Mouse (Mus musculus) adrenal gland, adult 8-10 months (tissue): ENCODE data around the gene Gm42372. TPM values are rescaled to one million over a fixed set of nuclear protein-coding genes. Genes with fewer than 3 reads are reported as not detected.

Experiments
- DNase-seq: peaks from one replicate; pipeline ENCODE4 v3.0.0; 2022
- total RNA-seq, 4 experiments: library from RNA; stranded (reverse); gene quantifications; 2 replicates each; pipeline ENCODE4 v1.2.4; 2022

The Gm42372 gene
- total RNA-seq, 4 experiments from 2014 or later: 2.3 to 3.1 (median 2.7) TPM

GRCm38 (mm10) chr7:17007300-17007699 is 24.4 kb downstream of the Gm42372 start:
- DNase-seq: no peak

DNA sequence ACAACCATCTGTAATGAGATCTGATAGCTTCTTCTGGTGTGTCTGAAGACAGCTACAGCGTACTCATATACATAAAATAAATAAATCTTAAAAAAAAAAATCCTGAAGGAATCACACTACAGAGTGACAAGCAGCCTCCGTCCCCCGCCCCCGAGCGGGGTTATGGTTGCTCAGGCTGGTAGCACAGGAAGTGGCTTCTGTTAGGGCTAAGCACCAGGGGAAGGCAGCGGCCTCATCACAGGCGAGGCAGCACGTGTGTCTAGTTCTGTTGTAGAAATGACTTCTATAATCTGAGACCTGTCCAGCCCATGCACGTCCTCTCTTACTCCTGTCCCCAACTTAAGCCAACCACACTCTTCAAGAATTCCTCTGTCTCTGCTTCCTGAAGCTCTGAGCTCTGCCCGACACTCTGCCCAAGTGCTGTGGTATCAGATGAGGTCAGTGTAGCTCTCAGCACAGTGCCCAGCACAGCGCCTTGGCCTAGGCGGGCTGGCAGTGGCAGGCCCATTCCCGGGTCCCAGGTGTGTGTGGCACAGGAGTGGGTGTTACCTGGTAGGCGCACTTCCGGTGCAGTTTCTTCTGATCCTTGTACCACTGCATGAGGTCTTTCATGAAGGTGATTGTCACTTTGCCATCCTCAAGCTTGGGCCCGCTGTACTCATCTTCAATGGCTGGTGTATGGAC is 26.6 kb downstream of the Gm42372 start:
- DNase-seq: no peak

- no peak for DNase-seq
Observed at GRCm38 (mm10) chr7:17010010-17010347, 27.1 kb downstream of the Gm42372 start.

DNA sequence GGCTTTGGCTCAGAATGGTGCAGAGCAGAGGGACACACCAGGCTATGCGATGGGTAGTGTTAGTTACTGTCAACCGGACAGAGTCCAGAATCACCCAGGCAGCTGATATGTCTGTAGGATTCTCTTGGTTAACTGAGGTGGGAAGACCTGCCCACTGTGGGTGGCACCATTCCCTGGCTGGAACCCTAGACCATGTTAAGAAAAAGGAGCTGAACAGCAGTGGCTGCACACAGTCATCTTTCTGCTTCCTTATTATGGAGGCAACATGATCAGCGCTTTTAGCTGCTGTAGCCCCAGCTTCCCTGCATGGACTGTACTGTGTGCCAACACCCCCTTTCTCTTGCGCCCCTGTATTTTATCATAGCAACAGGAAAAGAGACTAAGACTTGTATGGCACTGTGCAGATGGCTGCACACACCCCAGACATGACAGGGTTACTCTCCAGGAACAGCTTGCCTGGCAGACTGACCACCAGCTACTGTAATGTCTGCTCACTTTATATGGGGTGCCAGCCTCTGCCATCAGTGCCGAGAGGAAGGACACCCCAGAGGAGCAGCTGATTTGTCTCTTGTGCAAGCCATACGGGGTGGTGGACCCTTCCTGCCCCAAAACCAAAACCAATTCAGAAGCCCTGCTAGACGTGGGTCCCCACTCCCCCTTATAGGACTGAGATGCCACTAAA is 29.2 kb downstream of the Gm42372 start:
- no peak for DNase-seq

DNA sequence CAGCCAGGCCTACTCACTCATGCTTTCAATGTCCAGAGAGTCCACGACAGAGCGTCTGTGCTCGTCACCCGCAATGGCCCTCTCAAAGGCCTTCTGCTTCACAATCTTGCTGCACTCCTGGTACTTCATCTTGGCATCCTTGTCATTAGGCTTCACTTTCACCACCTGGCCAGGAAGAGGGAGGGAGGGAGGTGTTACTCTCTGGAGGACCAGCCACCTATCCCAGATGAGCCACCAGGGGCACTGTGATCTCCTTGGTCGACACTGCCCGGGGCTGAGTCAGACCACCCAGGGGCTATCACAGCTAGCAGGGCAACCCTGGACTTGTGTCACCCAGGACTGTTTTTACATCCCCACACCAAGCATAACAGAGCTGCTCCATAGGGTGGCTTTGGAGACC is 32.5 kb downstream of the Gm42372 start:
- no peak for DNase-seq

GRCm38 (mm10) chr7:17017036-17017435 is 34.1 kb downstream of the Gm42372 start:
- peak; percentile 91 for DNase-seq

GRCm38 (mm10) chr7:17017921-17018320 is 35.0 kb downstream of the Gm42372 start:
- DNase-seq: no peak

DNA sequence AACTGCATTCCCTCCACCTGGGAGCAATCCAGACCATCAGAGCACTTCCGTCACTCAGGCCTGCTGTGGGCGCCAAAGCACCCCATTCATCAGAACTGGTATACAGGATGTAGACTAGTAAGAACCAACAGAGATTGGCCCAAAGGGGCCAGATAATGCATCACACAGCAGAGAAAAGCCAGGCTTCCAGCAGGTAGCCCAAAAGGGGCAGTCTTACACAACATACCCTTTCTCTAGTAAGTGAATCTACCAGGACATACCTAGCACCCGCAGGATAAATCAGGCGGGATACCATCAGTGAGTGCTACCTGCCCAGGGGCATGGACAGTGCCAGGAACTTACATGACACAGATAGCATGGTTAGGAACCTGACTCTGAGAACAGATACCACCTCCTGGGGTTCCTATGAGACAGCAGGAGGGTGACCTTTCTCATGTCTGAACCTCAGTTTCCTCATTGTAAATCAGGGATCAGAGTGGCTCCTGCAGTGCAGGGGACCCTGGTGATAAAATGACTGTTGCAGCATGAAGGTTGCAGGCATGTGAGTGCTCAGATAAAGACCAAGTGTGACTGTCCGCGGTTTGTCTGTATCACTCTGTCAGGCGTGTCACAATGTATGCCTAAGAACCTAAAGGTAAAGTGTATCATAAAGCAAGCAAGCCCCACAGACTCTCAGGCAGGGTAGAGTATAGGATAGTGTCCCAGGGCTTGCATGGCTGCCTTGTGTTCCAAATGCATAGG is 36.7 kb downstream of the Gm42372 start:
- DNase-seq: no peak

- no peak for DNase-seq
Observed at GRCm38 (mm10) chr7:17022176-17022575, 39.3 kb downstream of the Gm42372 start.

DNA sequence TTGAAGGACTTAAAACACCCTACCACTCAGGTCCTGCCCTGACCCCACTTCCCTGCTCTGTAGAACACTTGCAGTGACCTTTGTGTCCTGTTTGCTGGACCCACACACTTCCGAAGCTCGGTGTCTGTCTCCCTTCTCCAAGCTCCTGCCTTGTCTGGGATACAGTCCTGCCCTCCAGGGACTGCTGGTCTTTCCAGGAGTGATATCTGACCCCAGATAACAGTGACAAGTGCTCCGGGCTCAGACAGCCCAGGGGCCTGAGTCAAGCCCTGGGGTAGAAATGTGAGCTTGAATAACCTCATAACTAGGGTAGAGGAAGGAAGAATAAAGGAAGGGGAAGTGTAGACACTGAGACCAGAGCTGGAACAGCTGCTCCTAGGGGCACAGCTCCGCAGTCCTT is 40.8 kb downstream of the Gm42372 start:
- no peak for DNase-seq

- DNase-seq: no peak
Observed at GRCm38 (mm10) chr7:17024141-17024540, 41.3 kb downstream of the Gm42372 start.

DNA sequence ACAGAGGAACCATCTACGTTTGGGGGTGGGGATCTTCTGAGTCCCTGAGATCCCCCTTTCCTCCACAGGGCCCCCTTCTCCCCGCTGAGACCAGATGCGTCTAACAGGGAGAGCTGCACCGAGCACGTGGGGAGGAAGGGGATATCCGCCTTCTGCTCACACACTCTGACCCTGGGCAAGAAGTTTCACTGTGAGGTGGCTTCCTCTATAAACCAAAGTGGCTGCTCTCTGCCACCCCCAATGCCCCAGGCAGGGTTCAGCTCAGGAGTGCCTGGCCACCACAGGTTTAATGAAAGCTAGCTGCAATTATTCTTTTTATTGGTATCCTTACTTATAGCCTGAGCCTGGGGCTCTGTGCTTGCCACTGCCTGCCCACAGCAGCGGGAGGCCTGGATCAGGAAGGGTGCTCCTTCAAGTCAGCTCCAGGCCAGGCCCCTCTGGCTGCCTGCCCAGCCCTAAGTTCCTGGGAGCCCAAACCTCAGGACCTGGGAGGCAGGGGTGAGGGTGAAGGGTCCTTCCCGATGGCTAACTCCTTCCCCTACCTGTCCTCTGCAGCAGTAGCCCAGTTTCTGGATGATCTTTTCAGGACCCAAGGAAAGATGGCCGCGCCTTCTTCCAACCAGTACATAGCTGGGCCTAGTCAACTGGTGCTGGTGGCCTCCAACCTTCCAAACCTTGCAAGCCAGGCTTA is 42.1 kb downstream of the Gm42372 start:
- no peak for DNase-seq

GRCm38 (mm10) chr7:17025505-17025894 is 42.6 kb downstream of the Gm42372 start:
- no peak for DNase-seq

- no peak for DNase-seq
Observed at GRCm38 (mm10) chr7:17025896-17026622, 43.2 kb downstream of the Gm42372 start.

GRCm38 (mm10) chr7:17026710-17027587 is 44.1 kb downstream of the Gm42372 start:
- peak; percentile 68 for DNase-seq

DNA sequence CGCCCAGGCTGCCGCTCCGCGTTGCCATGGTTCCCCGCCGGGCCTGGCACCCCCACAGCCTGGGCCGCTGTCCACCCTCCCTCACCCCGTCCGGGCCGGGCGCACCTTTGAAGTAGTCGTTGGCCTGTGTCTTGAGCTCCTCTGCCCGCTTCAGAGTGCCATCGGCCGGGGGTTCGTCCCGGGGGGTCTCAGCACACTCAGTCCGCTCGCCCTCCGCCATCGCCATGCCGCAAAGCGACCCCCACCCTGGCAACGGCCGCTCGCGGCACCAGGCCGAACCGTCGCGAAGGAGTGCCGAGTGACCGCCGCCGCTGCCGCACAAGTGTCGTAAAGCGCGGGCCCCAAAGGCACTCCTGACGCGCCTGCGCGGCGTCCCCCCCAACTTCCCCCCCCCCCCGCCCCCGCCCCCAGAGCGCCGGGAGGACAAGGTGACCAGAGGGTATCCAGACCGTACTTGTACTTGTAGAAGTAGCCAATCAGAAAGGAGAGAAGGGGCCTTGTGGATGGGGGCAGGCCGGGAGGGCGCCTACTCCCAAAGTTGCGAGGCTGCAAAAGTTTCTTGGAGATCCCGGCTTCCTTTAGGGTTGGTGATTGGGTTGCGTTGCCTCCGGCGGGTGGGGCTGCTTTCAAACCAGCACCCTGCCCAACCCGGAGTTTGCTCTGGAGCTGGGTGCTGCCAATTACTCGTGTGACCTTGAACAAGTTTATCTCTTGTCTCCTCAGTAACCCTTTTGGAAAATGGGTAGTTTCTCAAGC is 44.9 kb downstream of the Gm42372 start, which contains the start of gene Ppp5c:
TSS of gene Ppp5c (minus strand) at position 337 of the 756 bp plus-strand sequence.
- DNase-seq: peak; percentile 88

GRCm38 (mm10) chr7:17028923-17029322 is 46.0 kb downstream of the Gm42372 start:
- DNase-seq: no peak

DNA sequence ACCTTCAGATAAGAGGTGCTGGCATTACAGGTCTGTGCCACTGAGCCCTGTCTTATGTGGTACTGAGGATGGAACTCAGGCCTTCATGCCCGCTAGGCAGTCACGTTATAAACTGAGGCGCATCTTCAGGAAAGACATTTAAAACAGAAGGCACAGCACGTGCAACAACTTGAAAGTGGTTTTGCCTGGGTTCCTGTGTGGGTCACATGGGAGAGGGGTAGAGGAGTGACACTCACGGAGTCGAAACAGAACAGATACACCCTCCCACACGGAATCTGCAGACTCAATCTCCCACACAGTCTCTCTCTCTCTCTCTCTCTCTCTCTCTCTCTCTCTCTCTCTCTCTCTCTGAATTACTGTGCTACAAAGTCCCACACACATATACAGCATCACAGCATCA is 47.4 kb downstream of the Gm42372 start:
- no peak for DNase-seq
